Mouse (Mus musculus): ENCODE measurements around the gene Fchsd2. TPM values are rescaled to one million over a fixed set of nuclear protein-coding genes. Genes with fewer than 3 reads are reported as not detected.

Gene Fchsd2
- polyA plus RNA-seq, 1 experiment from 2014 or later, result 35.5 TPM

DNA sequence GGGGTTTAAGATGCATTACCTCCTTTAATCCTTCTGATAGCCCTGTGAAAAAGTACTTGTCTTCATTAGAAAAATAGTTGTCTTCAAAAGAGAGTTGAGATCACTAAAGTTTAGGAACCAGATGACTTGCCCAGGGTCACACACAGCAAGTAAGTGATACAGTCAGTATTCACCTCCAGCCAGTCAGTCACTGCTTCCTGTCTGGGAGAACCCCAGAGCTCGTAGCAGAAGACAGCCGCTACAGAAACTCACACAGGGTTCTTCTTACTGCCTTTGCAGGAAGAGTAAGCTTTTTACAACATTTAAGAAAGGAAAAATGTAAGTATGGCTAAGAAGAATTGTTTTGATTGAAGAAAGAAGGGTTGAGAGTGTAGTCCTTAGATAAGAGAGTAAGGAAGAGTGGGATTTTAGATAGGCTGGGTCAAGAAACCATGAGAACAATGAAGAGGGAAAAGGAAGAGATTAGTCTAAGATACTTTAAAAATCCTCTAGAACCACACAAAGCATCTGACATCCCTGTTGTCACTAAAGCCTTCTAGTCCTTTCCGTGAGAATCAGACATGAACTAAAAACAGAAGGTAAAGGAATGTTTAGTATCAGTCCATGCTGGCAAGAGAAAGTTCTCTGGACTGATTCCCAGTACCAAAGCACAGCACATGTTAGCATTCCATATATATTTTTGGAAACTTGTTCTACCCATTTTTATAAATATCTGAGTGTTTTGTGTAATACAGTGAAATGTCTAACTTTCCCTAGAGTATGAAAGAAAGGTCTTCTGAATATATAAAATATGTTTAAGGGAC lies 175.0 kb downstream of the Fchsd2 start:
- Histone ChIP-seq H3K4me1 (ENCODE audit: control insufficient read depth, insufficient read depth, low read length) (no peaks in the 10 kb centered on the region), H3K27ac (ENCODE audit: low read depth, low read length) (no peak overlapping the region), H3K4me2 (replicated peaks; ENCODE audit: low read depth, low read length) (no peak overlapping the region), H3K27me3 (ENCODE audit: control insufficient read depth, insufficient read depth, low read length) (no peaks in the 10 kb centered on the region), H3K9ac (ENCODE audit: low read depth, low read length) (no peak overlapping the region), H3K36me3 (ENCODE audit: control insufficient read depth, insufficient read depth, low read length) (peaks cover 10% of the 10 kb centered on the region; the same call in 1 of the 2 replicates), H3K9me3 (ENCODE audit: control insufficient read depth, low read length) (no peaks in the 10 kb centered on the region), H3K4me3 (ENCODE audit: low read length) (no peak overlapping the region)
- ATAC-seq (ENCODE audit: low FRiP score, low TSS enrichment), result no peak
- WGBS, result 77% methylated on average over 3 of the region's 3 CpGs

DNA sequence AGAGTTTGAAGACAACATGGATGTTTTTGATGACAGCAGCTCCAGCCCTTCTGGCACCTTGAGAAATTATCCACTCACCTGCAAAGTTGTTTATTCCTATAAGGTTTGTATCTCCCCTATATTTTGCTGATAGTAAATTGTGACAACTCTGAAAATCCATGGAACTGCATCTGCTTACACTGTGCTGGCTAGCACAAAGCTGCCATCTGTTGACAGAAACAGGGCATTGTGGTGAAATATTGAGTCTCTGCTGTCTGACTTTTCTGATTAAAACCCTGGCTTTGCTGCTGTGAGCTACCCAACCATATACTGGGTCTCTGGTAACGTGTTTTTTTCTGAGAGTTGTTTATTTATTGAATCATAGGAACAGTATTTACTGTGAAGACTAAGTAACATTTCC lies 178.9 kb downstream of the Fchsd2 start:
- Histone ChIP-seq H3K27ac (ENCODE audit: low read depth, low read length) (no peak overlapping the region), H3K9ac (ENCODE audit: low read depth, low read length) (no peak overlapping the region), H3K4me2 (replicated peaks; ENCODE audit: low read depth, low read length) (no peak overlapping the region), H3K9me3 (ENCODE audit: control insufficient read depth, low read length) (no peaks in the 10 kb centered on the region), H3K4me3 (ENCODE audit: low read length) (no peak overlapping the region), H3K27me3 (ENCODE audit: control insufficient read depth, insufficient read depth, low read length) (no peaks in the 10 kb centered on the region), H3K36me3 (ENCODE audit: control insufficient read depth, insufficient read depth, low read length) (peaks cover 39% of the 10 kb centered on the region; the same call in 1 of the 2 replicates), H3K4me1 (ENCODE audit: control insufficient read depth, insufficient read depth, low read length) (no peaks in the 10 kb centered on the region)
- no peak for ATAC-seq (ENCODE audit: low FRiP score, low TSS enrichment)
- 83% methylated on average over 1 of the region's 1 CpGs for WGBS

- ATAC-seq (ENCODE audit: low FRiP score, low TSS enrichment), result no peak
- Histone ChIP-seq H3K27ac (ENCODE audit: low read depth, low read length) (no peak overlapping the region), H3K4me3 (ENCODE audit: low read length) (no peak overlapping the region), H3K9me3 (ENCODE audit: control insufficient read depth, low read length) (no peaks in the 10 kb centered on the region), H3K9ac (ENCODE audit: low read depth, low read length) (no peak overlapping the region), H3K27me3 (ENCODE audit: control insufficient read depth, insufficient read depth, low read length) (no peaks in the 10 kb centered on the region), H3K4me2 (replicated peaks; ENCODE audit: low read depth, low read length) (no peak overlapping the region), H3K36me3 (ENCODE audit: control insufficient read depth, insufficient read depth, low read length) (peaks cover 48% of the 10 kb centered on the region; the same call in 1 of the 2 replicates), H3K4me1 (ENCODE audit: control insufficient read depth, insufficient read depth, low read length) (no peaks in the 10 kb centered on the region)
- 83% methylated on average over 8 of the region's 8 CpGs for WGBS
Observed at GRCm38 (mm10) chr7:101272466-101273160, 179.9 kb downstream of the Fchsd2 start.

GRCm38 (mm10) chr7:101282721-101283120 lies 190.1 kb downstream of the Fchsd2 start:
- no peak for ATAC-seq (ENCODE audit: low FRiP score, low TSS enrichment)
- Histone ChIP-seq H3K4me1 (ENCODE audit: control insufficient read depth, insufficient read depth, low read length) (no peaks in the 10 kb centered on the region), H3K36me3 (ENCODE audit: control insufficient read depth, insufficient read depth, low read length) (peaks cover 58% of the 10 kb centered on the region), H3K27me3 (ENCODE audit: control insufficient read depth, insufficient read depth, low read length) (no peaks in the 10 kb centered on the region), H3K4me2 (replicated peaks; ENCODE audit: low read depth, low read length) (no peak overlapping the region), H3K9me3 (ENCODE audit: control insufficient read depth, low read length) (no peaks in the 10 kb centered on the region), H3K4me3 (ENCODE audit: low read length) (no peak overlapping the region), H3K27ac (ENCODE audit: low read depth, low read length) (no peak overlapping the region), H3K9ac (ENCODE audit: low read depth, low read length) (no peak overlapping the region)
- 95% methylated on average over 3 of the region's 3 CpGs for WGBS

- 78% methylated on average over 1 of the region's 1 CpGs for WGBS
- Histone ChIP-seq H3K4me2 (replicated peaks; ENCODE audit: low read depth, low read length) (no peak overlapping the region), H3K27me3 (ENCODE audit: control insufficient read depth, insufficient read depth, low read length) (no peaks in the 10 kb centered on the region), H3K36me3 (ENCODE audit: control insufficient read depth, insufficient read depth, low read length) (peaks cover 53% of the 10 kb centered on the region), H3K9ac (ENCODE audit: low read depth, low read length) (no peak overlapping the region), H3K4me3 (ENCODE audit: low read length) (no peak overlapping the region), H3K27ac (ENCODE audit: low read depth, low read length) (no peak overlapping the region), H3K4me1 (ENCODE audit: control insufficient read depth, insufficient read depth, low read length) (no peaks in the 10 kb centered on the region), H3K9me3 (ENCODE audit: control insufficient read depth, low read length) (no peaks in the 10 kb centered on the region)
- ATAC-seq (ENCODE audit: low FRiP score, low TSS enrichment), result no peak
Observed at GRCm38 (mm10) chr7:101284504-101284903, 191.8 kb downstream of the Fchsd2 start.

- Histone ChIP-seq H3K27ac (ENCODE audit: low read depth, low read length) (no peak overlapping the region), H3K36me3 (ENCODE audit: control insufficient read depth, insufficient read depth, low read length) (peaks cover 50% of the 10 kb centered on the region)
- no peak for ATAC-seq (ENCODE audit: low FRiP score, low TSS enrichment)
Observed at GRCm38 (mm10) chr7:101286891-101287290, 194.2 kb downstream of the Fchsd2 start.

GRCm38 (mm10) chr7:101287820-101288219 lies 195.2 kb downstream of the Fchsd2 start:
- peaks cover 40% of the 10 kb centered on the region for H3K36me3 ChIP-seq (ENCODE audit: control insufficient read depth, insufficient read depth, low read length)
- no peak overlapping the region for H3K4me3 ChIP-seq (ENCODE audit: low read length)
- H3K9me3 ChIP-seq (ENCODE audit: control insufficient read depth, low read length), result no peaks in the 10 kb centered on the region
- H3K27me3 ChIP-seq (ENCODE audit: control insufficient read depth, insufficient read depth, low read length), result no peaks in the 10 kb centered on the region
- H3K4me2 ChIP-seq (replicated peaks; ENCODE audit: low read depth, low read length), result no peak overlapping the region
- ATAC-seq (ENCODE audit: low FRiP score, low TSS enrichment), result no peak
- no peak overlapping the region for H3K27ac ChIP-seq (ENCODE audit: low read depth, low read length)
- WGBS, result 84% methylated on average over 2 of the region's 2 CpGs
- H3K4me1 ChIP-seq (ENCODE audit: control insufficient read depth, insufficient read depth, low read length), result no peaks in the 10 kb centered on the region
- H3K9ac ChIP-seq (ENCODE audit: low read depth, low read length), result no peak overlapping the region

More at GRCm38 (mm10) chr7:101286891-101287290, 194.2 kb downstream of the Fchsd2 start:
- Histone ChIP-seq H3K9ac (ENCODE audit: low read depth, low read length) (no peak overlapping the region), H3K4me2 (replicated peaks; ENCODE audit: low read depth, low read length) (no peak overlapping the region), H3K4me3 (ENCODE audit: low read length) (no peak overlapping the region), H3K4me1 (ENCODE audit: control insufficient read depth, insufficient read depth, low read length) (no peaks in the 10 kb centered on the region), H3K9me3 (ENCODE audit: control insufficient read depth, low read length) (no peaks in the 10 kb centered on the region), H3K27me3 (ENCODE audit: control insufficient read depth, insufficient read depth, low read length) (no peaks in the 10 kb centered on the region)
- 82% methylated on average over 4 of the region's 4 CpGs for WGBS

- Histone ChIP-seq H3K27ac (ENCODE audit: low read depth, low read length) (no peak overlapping the region), H3K36me3 (ENCODE audit: control insufficient read depth, insufficient read depth, low read length) (peaks cover 34% of the 10 kb centered on the region), H3K27me3 (ENCODE audit: control insufficient read depth, insufficient read depth, low read length) (no peaks in the 10 kb centered on the region), H3K4me1 (ENCODE audit: control insufficient read depth, insufficient read depth, low read length) (no peaks in the 10 kb centered on the region), H3K4me3 (ENCODE audit: low read length) (no peak overlapping the region), H3K9ac (ENCODE audit: low read depth, low read length) (no peak overlapping the region), H3K9me3 (ENCODE audit: control insufficient read depth, low read length) (no peaks in the 10 kb centered on the region), H3K4me2 (replicated peaks; ENCODE audit: low read depth, low read length) (no peak overlapping the region)
- WGBS, result 41% methylated on average over 4 of the region's 4 CpGs
- no peak for ATAC-seq (ENCODE audit: low FRiP score, low TSS enrichment)
Observed at GRCm38 (mm10) chr7:101288436-101288835, 195.8 kb downstream of the Fchsd2 start.

GRCm38 (mm10) chr7:101290401-101290800 lies 197.7 kb downstream of the Fchsd2 start:
- no peak for ATAC-seq (ENCODE audit: low FRiP score, low TSS enrichment)
- Histone ChIP-seq H3K9ac (ENCODE audit: low read depth, low read length) (no peak overlapping the region), H3K27ac (ENCODE audit: low read depth, low read length) (no peak overlapping the region), H3K9me3 (ENCODE audit: control insufficient read depth, low read length) (no peaks in the 10 kb centered on the region), H3K36me3 (ENCODE audit: control insufficient read depth, insufficient read depth, low read length) (peaks cover 25% of the 10 kb centered on the region), H3K27me3 (ENCODE audit: control insufficient read depth, insufficient read depth, low read length) (no peaks in the 10 kb centered on the region), H3K4me1 (ENCODE audit: control insufficient read depth, insufficient read depth, low read length) (no peaks in the 10 kb centered on the region), H3K4me3 (ENCODE audit: low read length) (no peak overlapping the region), H3K4me2 (replicated peaks; ENCODE audit: low read depth, low read length) (no peak overlapping the region)
- 85% methylated on average over 10 of the region's 10 CpGs for WGBS

Measured in kidney, embryonic 14.5 days (tissue).